Mouse (Mus musculus) hindbrain, embryonic 14.5 days (tissue): ENCODE data around the gene Opn4. TPM values are rescaled to one million over a fixed set of nuclear protein-coding genes. Genes with fewer than 3 reads are reported as not detected.

Experiments
- ATAC-seq: fragments of 200-750 bp; cut with Nextera tagmentation; 2 replicates; pipeline ENCODE4 v1.8.0; 2017; ENCODE audit warnings: moderate number of reproducible peaks, mild to moderate bottlenecking, moderate TSS enrichment, moderate library complexity; ENCODE audit not compliant: low FRiP score
- DNase-seq: peaks from one replicate; pipeline ENCODE4 v3.0.0-alpha.2; 2015; ENCODE audit warnings: low spot score
- H3K27ac ChIP-seq: fragments of 300-500 bp; sonication (generic); 2 replicates; pipeline ENCODE4 v1.5.1; 2014; ENCODE audit warnings: mild to moderate bottlenecking, moderate library complexity
- H3K27me3 ChIP-seq: fragments of 300-500 bp; sonication (generic); 2 replicates; pipeline ENCODE4 v1.6.1; 2014; ENCODE audit warnings: mild to moderate bottlenecking, low read length, mixed read lengths; ENCODE audit not compliant: control insufficient read depth, insufficient read depth
- H3K36me3 ChIP-seq: fragments of 300-500 bp; sonication (generic); replicated peaks from 2 replicates; pipeline ENCODE4 v1.6.1; 2014; ENCODE audit not compliant: control insufficient read depth, insufficient read depth
- H3K4me1 ChIP-seq: fragments of 300-500 bp; sonication (generic); replicated peaks from 2 replicates; pipeline ENCODE4 v1.6.1; 2014; ENCODE audit warnings: antibody characterized with exemption, low read length, mixed read lengths; ENCODE audit not compliant: control insufficient read depth, insufficient read depth
- H3K4me2 ChIP-seq: fragments of 300-500 bp; sonication (generic); replicated peaks from 2 replicates; pipeline ENCODE4 v1.6.1; 2014; ENCODE audit warnings: mild to moderate bottlenecking, moderate library complexity
- H3K4me3 ChIP-seq: fragments of 300-500 bp; sonication (generic); replicated peaks from 2 replicates; pipeline ENCODE4 v1.5.1; 2014; ENCODE audit warnings: mild to moderate bottlenecking, low read length
- H3K9ac ChIP-seq: fragments of 300-500 bp; sonication (generic); 2 replicates; pipeline ENCODE4 v1.6.1; 2014
- H3K9me3 ChIP-seq: fragments of 300-500 bp; sonication (generic); 2 replicates; pipeline ENCODE4 v1.6.1; 2016; ENCODE audit warnings: low read length; ENCODE audit not compliant: control insufficient read depth
- WGBS: fragments of 180-500 bp; shearing (Covaris S2); extraction: QIAGEN DNeasy Blood & Tissue Kit; methylation state at CpG from one replicate; pipeline ENCODE4 v1.1.7; 2014; 5-methylcytosine and 5-hydroxymethylcytosine counted together
- polyA plus RNA-seq: library from polyadenylated mRNA; unstranded; fragments of >200 nt; fragmentation: Nextera tagmentation; extraction: Ambion mirVana; gene quantifications from 2 replicates; pipeline ENCODE4 v1.2.1, GENCODE M21; 2014

The Opn4 gene
- polyA plus RNA-seq, 1 experiment from 2014 or later = not detected

GRCm38 (mm10) chr14:34620611-34621376 lies 20.9 kb upstream of the Opn4 start:
- ATAC-seq = no peak
- WGBS = 38% methylated on average over 10 of the region's 10 CpGs
- no peaks in the 10 kb centered on the region for H3K9me3 ChIP-seq

GRCm38 (mm10) chr14:34618808-34619207 lies 18.9 kb upstream of the Opn4 start:
- Histone ChIP-seq H3K9ac (no peak overlapping the region), H3K27me3 (peaks cover 16% of the 10 kb centered on the region; the same call in 1 of the 2 replicates), H3K9me3 (no peaks in the 10 kb centered on the region), H3K36me3 (no peaks in the 10 kb centered on the region), H3K4me3 (no peak overlapping the region), H3K4me2 (no peak overlapping the region), H3K27ac (no peak overlapping the region), H3K4me1 (no peaks in the 10 kb centered on the region)
- 43% methylated on average over 9 of the region's 9 CpGs for WGBS
- ATAC-seq (no peak), DNase-seq (no peak)

More at GRCm38 (mm10) chr14:34620611-34621376, 20.9 kb upstream of the Opn4 start:
- no peak overlapping the region for H3K9ac ChIP-seq
- DNase-seq = no peak
- H3K4me1 ChIP-seq = no peaks in the 10 kb centered on the region
- peaks cover 6% of the 10 kb centered on the region; the same call in 1 of the 2 replicates for H3K27me3 ChIP-seq
- no peak overlapping the region for H3K27ac ChIP-seq
- H3K4me2 ChIP-seq = no peak overlapping the region
- no peaks in the 10 kb centered on the region for H3K36me3 ChIP-seq
- no peak overlapping the region for H3K4me3 ChIP-seq

DNA sequence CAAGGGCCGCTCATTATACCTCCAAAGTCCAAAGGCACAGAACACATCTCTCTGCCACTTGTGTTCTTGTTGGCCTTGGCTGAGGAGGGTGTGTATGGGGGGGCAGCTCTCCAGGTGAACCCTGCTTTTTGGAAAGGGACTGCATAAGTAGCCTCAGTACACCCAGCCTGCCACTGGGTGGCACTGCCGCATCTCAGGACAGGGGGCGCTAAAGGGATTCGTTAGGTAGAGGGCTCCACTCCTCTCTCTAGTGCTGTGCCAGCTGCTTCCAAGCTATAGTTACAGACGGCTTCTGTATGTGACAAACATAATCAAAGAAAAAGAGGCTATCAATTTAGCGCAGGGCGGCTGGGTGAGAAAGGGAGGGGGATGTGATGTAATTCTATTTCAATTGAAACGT lies 16.9 kb upstream of the Opn4 start:
- H3K9me3 ChIP-seq = no peaks in the 10 kb centered on the region
- H3K9ac ChIP-seq = no peak overlapping the region
- H3K4me2 ChIP-seq = no peak overlapping the region
- H3K27ac ChIP-seq = no peak overlapping the region
- WGBS = 3% methylated on average over 8 of the region's 8 CpGs
- H3K27me3 ChIP-seq = peaks cover 16% of the 10 kb centered on the region; the same call in 1 of the 2 replicates
- ATAC-seq (peak; percentile 79), DNase-seq (peak; percentile 89)
- no peaks in the 10 kb centered on the region for H3K36me3 ChIP-seq
- no peaks in the 10 kb centered on the region for H3K4me1 ChIP-seq
- no peak overlapping the region for H3K4me3 ChIP-seq

DNA sequence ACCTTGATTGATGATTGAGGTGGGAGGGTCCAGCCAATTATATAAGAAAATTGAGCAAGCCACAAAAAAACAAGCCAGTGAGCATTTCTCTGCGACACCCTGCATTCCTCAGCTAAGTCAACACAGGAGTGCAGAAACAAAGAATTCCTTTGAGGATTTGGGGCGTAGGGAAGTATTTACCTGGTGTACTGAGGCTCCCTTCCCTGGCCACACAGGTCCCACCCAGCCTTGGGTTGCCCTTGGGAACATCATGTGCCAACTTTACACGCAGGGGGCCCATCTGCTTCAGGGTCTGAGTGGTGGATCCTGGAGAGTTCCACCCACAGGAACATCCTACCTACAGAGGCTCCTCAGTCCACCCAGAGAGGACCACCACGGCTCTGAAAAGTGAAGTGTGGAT lies 15.7 kb upstream of the Opn4 start:
- ATAC-seq (no peak), DNase-seq (no peak)
- no peaks in the 10 kb centered on the region for H3K9me3 ChIP-seq
- H3K9ac ChIP-seq = no peak overlapping the region
- no peaks in the 10 kb centered on the region for H3K4me1 ChIP-seq
- no peak overlapping the region for H3K4me2 ChIP-seq
- peaks cover 16% of the 10 kb centered on the region; the same call in 1 of the 2 replicates for H3K27me3 ChIP-seq
- H3K4me3 ChIP-seq = no peak overlapping the region
- H3K27ac ChIP-seq = no peak overlapping the region
- no peaks in the 10 kb centered on the region for H3K36me3 ChIP-seq
- WGBS = 57% methylated on average over 4 of the region's 4 CpGs

DNA sequence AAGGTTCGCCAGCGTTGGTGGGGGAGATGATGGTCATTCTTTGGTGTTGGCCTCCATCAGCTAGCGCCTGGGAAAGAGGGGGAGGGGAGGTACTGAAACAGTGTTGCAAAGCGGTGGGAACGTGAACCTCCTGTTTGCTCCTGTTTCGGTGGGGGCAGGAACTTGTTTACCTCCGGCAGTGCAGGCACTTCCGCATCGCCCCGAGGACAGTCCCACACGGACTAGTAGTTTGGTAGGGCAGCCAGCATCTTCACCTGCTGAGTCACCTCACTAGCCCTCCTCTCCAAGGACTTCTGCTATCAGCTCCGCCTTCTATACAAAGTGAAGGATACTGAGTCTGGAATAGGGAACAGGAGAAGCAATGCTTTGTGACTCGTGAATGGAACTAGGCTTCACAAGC lies 15.1 kb upstream of the Opn4 start:
- Histone ChIP-seq H3K27me3 (peaks cover 16% of the 10 kb centered on the region; the same call in 1 of the 2 replicates), H3K9ac (0 out of 2 replicates have a peak overlapping the region, but pooled peaks have one; percentile 1), H3K4me1 (no peaks in the 10 kb centered on the region), H3K27ac (no peak overlapping the region), H3K9me3 (no peaks in the 10 kb centered on the region), H3K4me3 (no peak overlapping the region), H3K36me3 (no peaks in the 10 kb centered on the region), H3K4me2 (peak overlapping the region; percentile 28)
- ATAC-seq = 0 out of 2 replicates have a peak, but pooled peaks have one; percentile 22
- 2% methylated on average over 13 of the region's 13 CpGs for WGBS
- no peak for DNase-seq

DNA sequence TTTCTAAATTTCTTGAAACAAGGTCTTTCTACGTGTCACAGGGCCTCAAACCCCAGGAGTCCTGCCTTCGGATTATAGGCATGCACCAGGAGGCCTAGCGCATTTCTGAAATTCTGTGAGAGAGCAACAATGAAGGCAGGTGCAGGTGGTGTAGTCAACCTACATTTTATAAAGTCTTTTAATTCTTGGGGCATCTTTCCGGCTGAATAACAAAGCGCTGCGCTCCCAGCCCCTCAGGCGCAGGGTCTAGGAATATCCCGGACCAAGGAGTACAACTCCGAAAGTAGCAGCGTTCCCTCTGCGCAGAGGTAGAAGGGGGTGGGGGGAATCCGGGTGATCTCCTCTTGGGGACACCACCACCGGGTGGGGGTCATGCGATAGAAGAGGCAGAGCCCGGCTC lies 14.6 kb upstream of the Opn4 start:
- H3K4me3 ChIP-seq = no peak overlapping the region
- no peaks in the 10 kb centered on the region for H3K36me3 ChIP-seq
- no peak overlapping the region for H3K27ac ChIP-seq
- H3K27me3 ChIP-seq = peaks cover 16% of the 10 kb centered on the region; the same call in 1 of the 2 replicates
- no peaks in the 10 kb centered on the region for H3K9me3 ChIP-seq
- ATAC-seq = no peak
- no peaks in the 10 kb centered on the region for H3K4me1 ChIP-seq
- 8% methylated on average over 15 of the region's 15 CpGs for WGBS
- H3K9ac ChIP-seq = 0 out of 2 replicates have a peak overlapping the region, but pooled peaks have one; percentile 1
- peak overlapping the region; percentile 28 for H3K4me2 ChIP-seq
- DNase-seq = no peak

DNA sequence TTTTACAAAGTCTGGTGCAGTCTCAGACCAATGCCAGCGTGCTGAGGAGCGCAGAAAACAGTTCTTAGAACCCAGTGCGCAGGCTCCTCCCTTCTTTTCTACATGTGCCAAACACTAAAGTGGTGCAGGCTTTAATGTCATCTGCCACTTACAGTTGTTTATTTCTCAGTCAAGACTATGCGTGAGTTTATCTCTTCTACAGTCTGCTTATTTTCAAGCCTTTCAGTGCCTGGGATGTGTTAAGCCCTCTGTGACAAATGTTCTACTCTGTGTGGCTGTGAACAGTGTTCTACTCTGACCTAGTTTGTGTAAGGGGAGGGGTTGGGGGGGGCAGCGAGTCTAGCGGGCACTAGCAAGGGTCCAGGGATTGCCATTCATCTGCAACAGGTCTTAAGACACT lies 13.6 kb upstream of the Opn4 start:
- Histone ChIP-seq H3K4me2 (no peak overlapping the region), H3K27me3 (peaks cover 16% of the 10 kb centered on the region; the same call in 1 of the 2 replicates), H3K27ac (no peak overlapping the region), H3K4me1 (no peaks in the 10 kb centered on the region), H3K4me3 (no peak overlapping the region), H3K36me3 (no peaks in the 10 kb centered on the region), H3K9ac (no peak overlapping the region), H3K9me3 (no peaks in the 10 kb centered on the region)
- WGBS = 65% methylated on average over 6 of the region's 6 CpGs
- no peak for ATAC-seq
- no peak for DNase-seq

- 35% methylated on average over 4 of the region's 4 CpGs for WGBS
Measured at GRCm38 (mm10) chr14:34612222-34612621, 12.3 kb upstream of the Opn4 start.

DNA sequence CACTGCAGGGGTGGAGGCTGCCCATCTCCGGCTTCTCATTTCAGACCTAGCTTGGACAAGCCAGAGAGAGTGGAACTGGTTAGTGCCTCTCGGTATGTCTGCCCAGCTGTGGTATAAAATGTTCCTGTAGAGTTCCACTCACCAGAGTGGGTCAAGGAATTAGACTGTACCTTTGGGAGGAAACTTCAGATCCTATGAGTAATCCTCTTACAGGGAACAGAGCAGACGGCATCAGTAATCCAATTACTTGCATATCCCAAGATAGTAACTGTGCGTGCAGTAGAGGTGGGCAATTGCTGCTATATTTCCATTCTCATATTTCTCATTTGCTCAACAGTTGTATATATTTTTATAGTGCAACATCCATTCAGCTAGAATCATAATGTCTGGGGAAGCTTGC lies 11.6 kb upstream of the Opn4 start:
- Histone ChIP-seq H3K9ac (no peak overlapping the region), H3K4me2 (no peak overlapping the region), H3K9me3 (no peaks in the 10 kb centered on the region), H3K4me1 (no peaks in the 10 kb centered on the region), H3K36me3 (no peaks in the 10 kb centered on the region), H3K4me3 (no peak overlapping the region), H3K27ac (no peak overlapping the region), H3K27me3 (peaks cover 16% of the 10 kb centered on the region; the same call in 1 of the 2 replicates)
- WGBS = 86% methylated on average over 4 of the region's 4 CpGs
- DNase-seq (no peak), ATAC-seq (no peak)

More at GRCm38 (mm10) chr14:34612222-34612621, 12.3 kb upstream of the Opn4 start:
- Histone ChIP-seq H3K9me3 (no peaks in the 10 kb centered on the region), H3K27ac (no peak overlapping the region), H3K4me3 (no peak overlapping the region), H3K4me2 (no peak overlapping the region), H3K36me3 (no peaks in the 10 kb centered on the region), H3K9ac (no peak overlapping the region), H3K27me3 (peaks cover 16% of the 10 kb centered on the region; the same call in 1 of the 2 replicates), H3K4me1 (no peaks in the 10 kb centered on the region)
- ATAC-seq (no peak), DNase-seq (no peak)
